Mouse (Mus musculus): ENCODE measurements around the gene Helz2. TPM values are rescaled to one million over a fixed set of nuclear protein-coding genes. Genes with fewer than 3 reads are reported as not detected.
A peak's percentile ranks its signal among the peaks of the same experiment; 100 is the strongest.
"Not testable (repeated sequence)": the region's sequence is repeated elsewhere in the genome, so short reads cannot be mapped to it uniquely, and the experiment has no call there.

Gene Helz2
- polyA plus RNA-seq (2015; fragmentation: Nextera tagmentation; extraction: Ambion mirVana) = 1.9 and 2.8 TPM in 2 replicates

- Histone ChIP-seq H3K4me1 (ENCODE audit: control insufficient read depth, insufficient read depth, low read length) (peaks cover 4% of the 10 kb centered on the region), H3K36me3 (ENCODE audit: control insufficient read depth, insufficient read depth, low read length) (no peaks in the 10 kb centered on the region), H3K9ac (ENCODE audit: low read length) (peak within 1 kb of the TSS; percentile 84), H3K27me3 (ENCODE audit: control insufficient read depth, insufficient read depth, low read length) (no peaks in the 10 kb centered on the region), H3K4me3 (replicated peaks; ENCODE audit: low read length) (peak within 1 kb of the TSS; percentile 68), H3K27ac (ENCODE audit: low read length) (no peak within 1 kb of the TSS), H3K9me3 (replicated peaks; ENCODE audit: control insufficient read depth, low read length) (no peaks in the 10 kb centered on the region), H3K4me2 (ENCODE audit: low read depth, low read length) (peak within 1 kb of the TSS; percentile 71)
- 7% methylated on average over 16 of the region's 16 CpGs for WGBS
- ATAC-seq (ENCODE audit: insufficient read depth, low FRiP score) = peak; percentile 81
Measured at GRCm38 (mm10) chr2:181241602-181242313, at the start of gene Helz2. Gene Helz2, minus strand, starts transcription at chr2:181242027.

GRCm38 (mm10) chr2:181290937-181291336 is 49.1 kb upstream of the Helz2 start:
- H3K4me3 ChIP-seq (replicated peaks; ENCODE audit: low read length) = no peak overlapping the region
- peaks cover 8% of the 10 kb centered on the region for H3K4me1 ChIP-seq (ENCODE audit: control insufficient read depth, insufficient read depth, low read length)
- no peaks in the 10 kb centered on the region for H3K9me3 ChIP-seq (replicated peaks; ENCODE audit: control insufficient read depth, low read length)
- 54% methylated on average over 1 of the region's 1 CpGs for WGBS
- no peaks in the 10 kb centered on the region for H3K36me3 ChIP-seq (ENCODE audit: control insufficient read depth, insufficient read depth, low read length)
- no peak overlapping the region for H3K4me2 ChIP-seq (ENCODE audit: low read depth, low read length)
- H3K9ac ChIP-seq (ENCODE audit: low read length) = no peak overlapping the region
- no peak overlapping the region for H3K27ac ChIP-seq (ENCODE audit: low read length)
- ATAC-seq (ENCODE audit: insufficient read depth, low FRiP score) = no peak
- no peaks in the 10 kb centered on the region for H3K27me3 ChIP-seq (ENCODE audit: control insufficient read depth, insufficient read depth, low read length)

GRCm38 (mm10) chr2:181288691-181289090 is 46.9 kb upstream of the Helz2 start:
- ATAC-seq (ENCODE audit: insufficient read depth, low FRiP score) = no peak
- 72% methylated on average over 3 of the region's 3 CpGs for WGBS
- Histone ChIP-seq H3K27me3 (ENCODE audit: control insufficient read depth, insufficient read depth, low read length) (no peaks in the 10 kb centered on the region), H3K4me1 (ENCODE audit: control insufficient read depth, insufficient read depth, low read length) (peaks cover 8% of the 10 kb centered on the region), H3K9ac (ENCODE audit: low read length) (peak overlapping the region; percentile 70), H3K4me2 (ENCODE audit: low read depth, low read length) (peak overlapping the region; percentile 66), H3K36me3 (ENCODE audit: control insufficient read depth, insufficient read depth, low read length) (no peaks in the 10 kb centered on the region), H3K27ac (ENCODE audit: low read length) (peak overlapping the region; percentile 74; the same call in 1 of the 2 replicates), H3K9me3 (replicated peaks; ENCODE audit: control insufficient read depth, low read length) (no peaks in the 10 kb centered on the region), H3K4me3 (replicated peaks; ENCODE audit: low read length) (peak overlapping the region; percentile 80)

DNA sequence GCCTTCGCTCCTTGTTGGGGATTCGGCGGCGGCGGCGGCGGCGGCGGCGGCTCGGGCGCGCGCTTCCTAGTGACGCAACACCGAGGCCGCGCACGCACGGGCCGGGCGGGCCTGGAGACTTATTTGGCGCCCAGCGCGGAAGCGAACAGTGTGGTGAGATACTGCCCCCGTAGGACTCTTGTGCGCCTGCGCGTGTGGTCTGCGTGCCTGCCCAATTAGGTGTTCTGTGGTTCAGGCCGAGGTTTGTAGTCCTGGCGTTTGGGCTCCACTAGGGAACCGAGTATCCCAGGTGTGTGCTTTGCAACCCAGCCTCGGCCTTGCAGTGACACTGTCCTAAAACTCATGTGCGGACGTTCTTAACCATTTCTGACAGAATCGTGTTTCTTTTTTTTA is 46.1 kb upstream of the Helz2 start, which contains the start of gene Gmeb2:
Gmeb2 (minus strand) TSS at position 78 of the 393 bp plus-strand sequence.
- Histone ChIP-seq H3K27ac (ENCODE audit: low read length) (peak within 1 kb of the TSS; percentile 97), H3K9ac (ENCODE audit: low read length) (peak within 1 kb of the TSS; percentile 97), H3K4me2 (ENCODE audit: low read depth, low read length) (peak within 1 kb of the TSS; percentile 66), H3K4me3 (replicated peaks; ENCODE audit: low read length) (peak within 1 kb of the TSS; percentile 80)
- not testable (repeated sequence) for H3K36me3 ChIP-seq (ENCODE audit: control insufficient read depth, insufficient read depth, low read length); H3K27me3 ChIP-seq (ENCODE audit: control insufficient read depth, insufficient read depth, low read length); H3K9me3 ChIP-seq (replicated peaks; ENCODE audit: control insufficient read depth, low read length); H3K4me1 ChIP-seq (ENCODE audit: control insufficient read depth, insufficient read depth, low read length)
- under 1% methylated on average over 31 of the region's 38 CpGs for WGBS
- peak; percentile 97 for ATAC-seq (ENCODE audit: insufficient read depth, low FRiP score)

GRCm38 (mm10) chr2:181287338-181287957 is 45.6 kb upstream of the Helz2 start:
- H3K9ac ChIP-seq (ENCODE audit: low read length) = peak overlapping the region; percentile 97
- H3K27ac ChIP-seq (ENCODE audit: low read length) = peak overlapping the region; percentile 97
- peak; percentile 89 for ATAC-seq (ENCODE audit: insufficient read depth, low FRiP score)
- no peaks in the 10 kb centered on the region for H3K9me3 ChIP-seq (replicated peaks; ENCODE audit: control insufficient read depth, low read length)
- under 1% methylated on average over 35 of the region's 71 CpGs for WGBS
- peaks cover 8% of the 10 kb centered on the region for H3K4me1 ChIP-seq (ENCODE audit: control insufficient read depth, insufficient read depth, low read length)
- no peaks in the 10 kb centered on the region for H3K36me3 ChIP-seq (ENCODE audit: control insufficient read depth, insufficient read depth, low read length)
- H3K4me3 ChIP-seq (replicated peaks; ENCODE audit: low read length) = peak overlapping the region; percentile 80
- no peaks in the 10 kb centered on the region for H3K27me3 ChIP-seq (ENCODE audit: control insufficient read depth, insufficient read depth, low read length)
- H3K4me2 ChIP-seq (ENCODE audit: low read depth, low read length) = peak overlapping the region; percentile 63

GRCm38 (mm10) chr2:181286629-181287337 is 45.0 kb upstream of the Helz2 start:
- Histone ChIP-seq H3K27me3 (ENCODE audit: control insufficient read depth, insufficient read depth, low read length) (no peaks in the 10 kb centered on the region), H3K4me2 (ENCODE audit: low read depth, low read length) (peak overlapping the region; percentile 63), H3K4me3 (replicated peaks; ENCODE audit: low read length) (peak overlapping the region; percentile 80), H3K27ac (ENCODE audit: low read length) (peak overlapping the region; percentile 97), H3K9me3 (replicated peaks; ENCODE audit: control insufficient read depth, low read length) (no peaks in the 10 kb centered on the region), H3K36me3 (ENCODE audit: control insufficient read depth, insufficient read depth, low read length) (no peaks in the 10 kb centered on the region), H3K9ac (ENCODE audit: low read length) (peak overlapping the region; percentile 97), H3K4me1 (ENCODE audit: control insufficient read depth, insufficient read depth, low read length) (peaks cover 8% of the 10 kb centered on the region)
- no peak for ATAC-seq (ENCODE audit: insufficient read depth, low FRiP score)
- 44% methylated on average over 6 of the region's 6 CpGs for WGBS

DNA sequence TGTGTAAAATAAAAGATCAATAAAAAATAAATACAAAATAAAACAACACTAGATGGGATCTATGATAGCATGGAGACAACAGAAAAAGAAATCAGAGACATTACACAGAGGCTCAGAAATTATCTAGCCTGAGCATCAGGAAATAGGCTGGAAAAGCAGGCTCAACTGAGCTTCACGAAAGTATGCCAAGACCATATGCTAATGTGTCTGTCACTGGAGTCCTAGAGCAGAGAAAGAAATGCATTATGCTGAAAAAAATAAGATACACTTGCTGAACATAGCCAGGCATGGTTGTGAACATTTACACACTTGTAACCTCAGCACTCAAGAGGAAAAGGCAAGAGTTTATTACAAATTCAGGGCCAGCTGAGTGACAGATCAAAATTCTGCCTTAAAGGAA is 38.1 kb upstream of the Helz2 start:
- H3K36me3 ChIP-seq (ENCODE audit: control insufficient read depth, insufficient read depth, low read length) = peaks cover 10% of the 10 kb centered on the region; the same call in 1 of the 2 replicates
- H3K9ac ChIP-seq (ENCODE audit: low read length) = no peak overlapping the region
- H3K27ac ChIP-seq (ENCODE audit: low read length) = no peak overlapping the region
- H3K4me1 ChIP-seq (ENCODE audit: control insufficient read depth, insufficient read depth, low read length) = no peaks in the 10 kb centered on the region
- no peaks in the 10 kb centered on the region for H3K9me3 ChIP-seq (replicated peaks; ENCODE audit: control insufficient read depth, low read length)
- no peaks in the 10 kb centered on the region for H3K27me3 ChIP-seq (ENCODE audit: control insufficient read depth, insufficient read depth, low read length)
- H3K4me3 ChIP-seq (replicated peaks; ENCODE audit: low read length) = no peak overlapping the region
- ATAC-seq (ENCODE audit: insufficient read depth, low FRiP score) = no peak
- H3K4me2 ChIP-seq (ENCODE audit: low read depth, low read length) = no peak overlapping the region
- 85% methylated on average over 1 of the region's 1 CpGs for WGBS

- Histone ChIP-seq H3K4me2 (ENCODE audit: low read depth, low read length) (no peak overlapping the region), H3K9me3 (replicated peaks; ENCODE audit: control insufficient read depth, low read length) (no peaks in the 10 kb centered on the region), H3K4me1 (ENCODE audit: control insufficient read depth, insufficient read depth, low read length) (no peaks in the 10 kb centered on the region), H3K9ac (ENCODE audit: low read length) (no peak overlapping the region), H3K36me3 (ENCODE audit: control insufficient read depth, insufficient read depth, low read length) (peaks cover 10% of the 10 kb centered on the region; the same call in 1 of the 2 replicates), H3K4me3 (replicated peaks; ENCODE audit: low read length) (no peak overlapping the region), H3K27me3 (ENCODE audit: control insufficient read depth, insufficient read depth, low read length) (no peaks in the 10 kb centered on the region), H3K27ac (ENCODE audit: low read length) (no peak overlapping the region)
- WGBS = 72% methylated on average over 3 of the region's 3 CpGs
- ATAC-seq (ENCODE audit: insufficient read depth, low FRiP score) = no peak
Measured at GRCm38 (mm10) chr2:181277866-181278265, 36.0 kb upstream of the Helz2 start.

DNA sequence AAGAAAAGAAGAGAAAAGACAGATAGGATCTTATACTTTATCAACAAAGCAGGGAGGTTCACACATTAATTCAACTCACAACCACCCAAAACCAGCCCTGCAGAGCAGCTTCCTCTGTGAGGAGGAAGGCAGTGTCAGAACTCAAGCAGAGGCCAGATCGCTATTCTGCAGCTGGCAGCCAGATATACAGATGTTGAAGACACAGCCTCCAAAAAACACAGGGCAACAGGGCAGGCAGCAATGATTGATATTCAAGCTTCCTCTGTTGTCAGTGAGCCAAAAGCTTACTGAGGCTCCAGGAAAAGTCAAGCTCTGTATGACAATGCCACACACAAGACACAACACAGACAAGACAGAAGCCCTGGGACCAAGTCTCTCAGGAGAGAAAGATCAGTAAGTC is 34.9 kb upstream of the Helz2 start:
- Histone ChIP-seq H3K27me3 (ENCODE audit: control insufficient read depth, insufficient read depth, low read length) (no peaks in the 10 kb centered on the region), H3K4me2 (ENCODE audit: low read depth, low read length) (no peak overlapping the region), H3K9me3 (replicated peaks; ENCODE audit: control insufficient read depth, low read length) (no peaks in the 10 kb centered on the region), H3K27ac (ENCODE audit: low read length) (no peak overlapping the region), H3K4me1 (ENCODE audit: control insufficient read depth, insufficient read depth, low read length) (no peaks in the 10 kb centered on the region), H3K9ac (ENCODE audit: low read length) (no peak overlapping the region), H3K36me3 (ENCODE audit: control insufficient read depth, insufficient read depth, low read length) (peaks cover 10% of the 10 kb centered on the region; the same call in 1 of the 2 replicates), H3K4me3 (replicated peaks; ENCODE audit: low read length) (no peak overlapping the region)
- no peak for ATAC-seq (ENCODE audit: insufficient read depth, low FRiP score)
- WGBS = 66% methylated on average over 1 of the region's 1 CpGs
